Mouse (Mus musculus) thymus, postnatal 25 days (tissue): ENCODE data around the gene Pafah1b3.
A peak's percentile ranks its signal among the peaks of the same experiment; 100 is the strongest.
"Not testable (repeated sequence)": the region's sequence is repeated elsewhere in the genome, so short reads cannot be mapped to it uniquely, and the experiment has no call there.

Experiments used
- DNase-seq: peaks from one replicate; pipeline ENCODE4 v3.0.0; 2022

Pafah1b3 gene

DNA sequence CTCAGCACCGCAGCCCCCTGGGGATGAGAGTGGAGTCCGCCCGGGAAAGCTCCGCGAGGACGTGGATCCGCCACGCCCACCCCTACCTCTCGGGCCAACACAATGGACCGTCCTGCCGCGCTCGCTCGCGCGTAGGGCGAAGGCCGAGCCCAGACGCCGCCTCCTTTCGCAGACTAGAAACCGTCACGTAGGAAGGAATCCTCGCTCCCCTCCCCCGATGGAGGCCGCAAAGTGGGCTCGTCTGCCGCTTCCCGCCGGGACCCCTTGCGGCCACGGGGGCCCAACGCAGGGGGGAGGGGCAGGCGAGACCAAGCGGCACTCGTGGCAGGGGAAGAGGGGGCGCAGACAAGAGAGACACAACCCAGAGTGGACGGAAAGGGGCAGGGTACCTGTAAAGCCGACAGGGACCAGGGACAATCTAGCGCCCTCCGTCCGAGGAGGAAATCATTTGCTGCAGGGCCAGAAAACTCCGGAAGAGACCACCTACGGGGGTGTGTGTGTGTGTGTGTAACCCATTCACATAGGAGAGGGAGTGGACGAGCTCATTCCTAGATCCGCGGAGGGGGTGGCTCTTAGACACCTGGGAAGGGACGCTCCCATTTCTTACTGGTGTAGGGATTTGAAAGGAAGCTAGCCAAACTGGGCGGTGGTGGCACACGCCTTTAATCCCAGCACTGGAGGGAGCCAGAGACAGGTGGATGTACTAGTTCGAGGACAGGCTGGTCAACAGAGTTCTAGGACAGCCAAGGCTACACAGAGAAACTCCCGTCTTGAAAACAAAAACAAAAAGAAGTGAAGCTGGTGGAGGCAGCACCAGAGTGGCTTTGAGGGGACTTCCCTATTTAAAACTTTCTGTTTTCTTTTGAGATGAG is at the start of gene Pafah1b3:
Gene Pafah1b3, minus strand, starts transcription at position 533 of the 872 bp plus-strand sequence.
- peak; percentile 89 for DNase-seq

DNA sequence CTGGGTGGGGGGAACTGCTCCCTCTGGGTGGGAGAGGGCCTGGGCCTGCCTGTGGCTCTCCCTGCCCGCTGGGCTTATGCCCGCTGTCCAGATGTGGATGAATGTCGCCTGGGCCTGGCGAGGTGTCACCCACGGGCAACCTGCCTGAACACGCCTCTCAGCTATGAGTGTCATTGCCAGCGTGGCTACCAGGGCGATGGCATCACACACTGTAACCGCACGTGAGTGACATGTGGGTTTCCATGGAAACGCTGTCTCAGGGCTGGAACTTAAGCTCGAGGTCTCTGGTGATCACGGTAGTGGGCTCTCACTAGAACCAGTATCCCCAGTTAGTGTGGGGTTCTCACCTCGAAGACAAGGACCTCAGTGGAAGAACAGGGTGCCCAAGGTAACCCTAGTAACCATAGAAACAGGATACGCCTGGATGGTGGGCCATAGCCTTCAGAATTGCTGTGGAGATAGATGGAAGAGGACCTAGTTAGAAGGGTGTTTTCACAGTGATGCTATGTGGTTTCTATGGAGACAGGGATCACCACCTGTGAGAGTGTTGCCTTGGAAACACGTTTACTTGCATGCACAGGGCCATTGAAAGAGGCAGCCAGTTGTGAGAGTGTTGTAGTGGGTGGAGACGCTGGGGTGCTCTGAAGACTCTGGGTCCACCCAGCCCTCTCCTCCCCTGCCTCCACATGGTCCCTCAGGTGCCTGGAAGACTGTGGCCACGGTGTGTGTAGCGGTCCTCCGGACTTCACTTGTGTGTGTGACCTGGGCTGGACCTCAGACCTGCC is 43.4 kb upstream of the Pafah1b3 start:
- DNase-seq, result no peak

DNA sequence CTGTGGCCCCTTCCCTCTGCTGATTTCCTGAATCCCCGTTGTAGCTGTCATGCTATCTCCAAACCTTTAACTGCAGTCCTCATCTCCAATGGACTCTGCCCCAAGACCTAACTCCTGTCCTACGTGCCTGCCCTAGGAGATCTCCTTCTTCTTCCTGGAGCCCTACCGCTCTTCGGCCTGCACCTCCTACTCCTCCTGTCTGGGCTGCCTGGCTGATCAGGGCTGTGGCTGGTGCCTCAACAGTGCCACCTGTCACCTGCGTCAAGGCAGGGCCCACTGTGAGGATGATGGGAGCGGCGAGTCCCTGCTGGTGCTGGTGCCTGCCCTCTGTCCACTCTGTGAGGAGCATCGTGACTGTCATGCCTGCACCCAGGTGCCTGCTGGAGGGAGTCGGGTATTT is 41.5 kb upstream of the Pafah1b3 start:
- DNase-seq, result no peak

DNA sequence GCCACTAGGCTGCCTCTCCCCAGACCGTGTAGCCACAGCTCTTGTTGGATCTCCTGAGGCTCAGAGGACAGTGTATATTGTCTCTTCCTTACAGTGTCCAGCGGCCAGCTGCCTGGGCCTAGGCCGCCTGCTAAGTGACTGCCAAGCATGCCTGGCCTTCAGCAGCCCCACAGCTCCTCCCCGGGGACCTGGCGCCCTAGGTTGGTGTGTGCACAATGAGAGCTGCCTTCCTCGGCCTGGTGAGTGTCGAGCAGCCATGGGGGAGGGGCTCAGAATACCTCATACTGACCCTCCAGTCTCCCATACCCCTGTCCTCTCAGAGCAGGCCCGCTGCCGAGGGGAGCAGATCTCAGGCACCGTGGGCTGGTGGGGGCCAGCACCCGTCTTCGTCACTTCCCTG is 36.7 kb upstream of the Pafah1b3 start:
- DNase-seq, result no peak

DNA sequence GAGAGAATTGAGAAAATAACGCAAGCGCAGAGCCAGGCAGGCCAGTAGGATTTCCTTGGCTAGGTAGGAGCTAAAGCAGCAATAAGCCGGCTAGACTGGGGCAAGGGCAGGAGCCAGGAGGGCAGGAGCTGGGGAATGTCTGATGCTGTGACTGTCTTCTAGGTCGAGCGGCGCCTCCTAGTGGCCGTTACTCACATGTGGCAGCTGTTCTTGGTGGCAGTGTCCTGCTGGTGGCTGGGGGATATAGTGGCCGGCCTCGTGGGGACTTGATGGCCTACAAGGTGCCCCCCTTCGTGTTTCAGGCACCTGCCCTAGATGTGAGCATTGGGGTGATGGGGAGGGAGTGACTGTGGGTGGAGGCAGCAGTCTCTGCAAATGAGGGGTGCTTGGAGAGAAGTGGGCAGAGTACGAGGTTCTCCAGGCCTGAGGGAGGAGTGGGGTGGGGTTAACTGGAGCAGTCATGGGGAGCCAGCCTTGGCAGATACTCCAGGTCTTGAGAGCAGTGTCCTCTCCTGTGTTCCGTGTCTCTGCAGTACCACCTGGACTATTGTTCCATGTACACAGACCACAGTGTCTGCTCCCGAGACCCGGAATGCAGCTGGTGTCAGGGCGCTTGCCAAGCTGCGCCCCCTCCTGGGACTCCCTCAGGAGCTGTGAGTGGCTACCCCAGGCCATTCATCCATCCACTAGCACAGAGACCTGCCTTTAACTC is 36.0 kb upstream of the Pafah1b3 start:
- peak; percentile 75 for DNase-seq

DNA sequence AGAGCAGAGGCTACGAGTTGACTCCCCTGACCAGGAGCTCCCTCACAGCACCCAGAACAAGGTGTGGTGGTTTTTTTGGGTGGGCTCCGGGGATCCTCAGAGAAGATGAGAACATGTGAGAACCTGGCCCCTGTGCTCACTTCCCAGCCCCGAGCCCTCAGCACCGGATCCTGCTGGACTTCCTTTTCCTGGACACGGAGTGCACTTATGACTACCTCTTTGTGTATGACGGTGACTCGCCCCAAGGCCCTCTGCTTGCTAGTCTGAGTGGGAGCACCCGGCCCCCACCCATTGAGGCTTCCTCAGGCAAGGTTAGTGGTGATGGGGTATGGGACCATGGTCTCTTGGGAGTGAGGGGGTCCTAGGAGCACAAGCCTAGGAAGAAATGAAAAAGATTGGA is 28.4 kb upstream of the Pafah1b3 start:
- no peak for DNase-seq

DNA sequence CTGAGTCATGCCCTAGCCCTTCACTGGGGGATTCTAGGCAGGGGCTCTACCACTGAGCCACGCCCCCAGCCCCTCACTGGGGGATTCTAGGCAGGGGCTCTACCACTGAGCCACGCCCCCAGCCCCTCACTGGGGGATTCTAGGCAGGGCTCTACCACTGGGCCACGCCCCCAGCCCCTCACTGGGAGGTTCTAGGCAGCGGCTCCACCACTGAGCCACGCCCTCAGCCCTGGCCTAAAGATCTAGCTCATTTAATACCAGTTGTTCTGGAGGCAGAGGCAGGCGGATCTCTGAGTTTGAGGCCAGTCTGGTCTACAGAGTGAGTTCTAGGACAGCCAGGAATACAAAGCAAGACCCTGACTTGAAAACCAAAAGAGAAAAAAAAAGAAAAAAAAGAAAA is 27.6 kb upstream of the Pafah1b3 start:
- not testable (repeated sequence) for DNase-seq

DNA sequence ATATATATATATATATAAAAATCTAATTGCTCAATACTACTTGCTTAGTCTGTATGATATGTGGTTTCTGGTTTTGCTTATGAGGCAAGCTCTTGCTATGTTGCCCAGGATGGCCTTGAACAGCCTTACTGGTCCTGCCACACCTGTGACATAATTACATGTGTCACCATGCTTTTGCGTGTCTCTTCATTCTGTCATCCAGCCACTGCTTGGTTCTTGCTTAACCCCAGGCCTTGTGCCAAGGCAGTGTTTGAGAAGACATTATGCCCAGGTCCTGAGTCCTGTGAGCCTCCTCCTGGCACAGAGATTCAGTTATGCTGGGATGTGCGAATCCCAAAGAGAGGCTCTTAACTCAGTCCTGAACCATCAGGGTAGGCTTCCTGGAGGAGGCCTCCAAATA is 25.4 kb upstream of the Pafah1b3 start:
- no peak for DNase-seq

DNA sequence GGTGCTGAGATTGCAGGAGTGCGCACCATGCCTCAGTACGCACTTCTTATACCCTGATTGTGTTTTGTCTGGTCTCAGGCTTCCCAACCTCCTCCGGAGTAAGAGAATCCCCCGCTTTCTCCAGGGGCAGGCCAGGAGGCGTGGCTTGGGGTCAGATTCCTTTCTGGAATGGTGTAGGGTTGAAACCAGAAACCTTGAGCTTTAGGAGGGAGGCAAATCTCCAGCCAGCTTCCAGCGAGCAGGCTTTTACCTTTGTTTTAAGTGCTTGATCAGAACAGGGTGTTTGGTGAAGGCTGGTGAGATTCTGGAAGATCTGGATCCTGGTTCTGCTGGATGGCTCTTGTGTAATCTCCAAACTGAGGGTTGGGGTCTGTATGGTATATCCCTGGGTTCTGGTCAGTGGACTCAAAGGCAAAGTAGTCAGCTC is 24.3 kb upstream of the Pafah1b3 start:
- no peak for DNase-seq

DNA sequence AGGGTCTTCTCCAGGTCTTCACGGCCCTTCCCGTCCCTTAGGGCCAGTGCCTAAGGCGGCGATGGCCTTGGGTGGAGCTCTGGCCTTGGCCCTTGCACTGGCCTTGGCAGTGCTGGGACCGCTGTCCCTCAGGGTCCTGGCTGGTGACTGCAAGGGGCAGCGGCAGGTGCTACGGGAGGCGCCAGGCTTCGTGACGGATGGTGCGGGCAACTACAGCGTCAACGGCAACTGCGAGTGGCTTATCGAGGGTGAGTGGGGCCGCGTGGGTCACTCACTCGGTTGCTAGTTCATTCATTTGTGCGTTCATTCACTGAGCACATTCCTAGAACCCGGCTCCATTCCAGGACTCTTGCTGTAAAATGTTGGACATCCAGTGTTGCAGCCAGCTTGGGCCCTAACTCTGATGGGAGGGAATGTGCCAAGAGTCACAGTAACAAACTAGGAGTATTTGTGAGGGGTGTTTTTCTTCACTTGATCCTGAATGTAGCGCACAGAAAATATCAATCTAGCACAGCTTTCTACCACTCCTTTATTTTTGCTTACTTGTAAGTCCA is 19.7 kb upstream of the Pafah1b3 start:
- no peak for DNase-seq

DNA sequence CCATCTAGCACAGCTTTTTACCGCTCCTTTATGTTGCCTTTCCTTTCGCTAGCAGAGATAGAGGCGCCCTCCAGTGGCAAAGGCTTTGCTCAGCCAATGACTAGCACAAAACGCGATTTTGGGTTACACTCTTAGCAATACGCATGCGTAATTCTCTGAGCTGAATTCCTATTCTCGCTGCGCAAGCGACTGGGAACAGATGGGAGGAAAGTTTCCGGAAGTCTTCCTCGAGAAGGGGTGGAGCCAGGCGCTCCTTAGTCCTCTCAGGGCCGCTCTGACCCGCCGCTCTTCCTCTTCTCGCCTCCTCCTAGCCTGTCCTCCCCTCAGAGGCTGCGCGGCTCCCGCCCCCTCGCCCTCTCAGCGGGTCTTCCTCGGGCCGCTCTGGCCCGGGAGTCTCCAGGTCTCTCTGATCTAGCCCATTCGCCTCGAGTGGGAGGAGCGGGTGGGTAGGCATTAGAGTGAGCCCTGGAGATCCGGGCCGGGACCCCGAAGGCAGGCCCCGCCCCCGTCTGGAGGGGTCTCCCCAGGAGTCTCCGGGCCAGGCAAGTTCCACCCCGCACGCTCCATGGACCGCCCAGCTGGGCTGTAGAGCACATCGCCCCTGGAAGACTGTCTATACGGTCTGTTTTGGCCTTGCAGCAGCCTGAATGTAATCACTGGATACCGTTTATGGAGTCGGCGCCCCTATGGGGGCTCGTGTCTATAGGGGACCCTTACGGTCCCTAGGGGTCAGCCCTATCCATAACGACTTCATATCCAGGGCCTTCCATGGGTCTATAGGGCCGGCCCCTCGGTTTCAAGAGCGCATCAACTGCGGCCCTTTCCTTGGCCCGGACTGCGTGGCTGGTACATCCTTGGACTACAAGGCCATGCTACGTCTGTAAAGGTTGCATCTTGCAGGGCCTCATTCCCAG is 19.0 kb upstream of the Pafah1b3 start, which contains the start of gene Megf8:
Gene Megf8, plus strand, starts transcription at position 633 of the 914 bp plus-strand sequence.
- DNase-seq, result peak; percentile 92

DNA sequence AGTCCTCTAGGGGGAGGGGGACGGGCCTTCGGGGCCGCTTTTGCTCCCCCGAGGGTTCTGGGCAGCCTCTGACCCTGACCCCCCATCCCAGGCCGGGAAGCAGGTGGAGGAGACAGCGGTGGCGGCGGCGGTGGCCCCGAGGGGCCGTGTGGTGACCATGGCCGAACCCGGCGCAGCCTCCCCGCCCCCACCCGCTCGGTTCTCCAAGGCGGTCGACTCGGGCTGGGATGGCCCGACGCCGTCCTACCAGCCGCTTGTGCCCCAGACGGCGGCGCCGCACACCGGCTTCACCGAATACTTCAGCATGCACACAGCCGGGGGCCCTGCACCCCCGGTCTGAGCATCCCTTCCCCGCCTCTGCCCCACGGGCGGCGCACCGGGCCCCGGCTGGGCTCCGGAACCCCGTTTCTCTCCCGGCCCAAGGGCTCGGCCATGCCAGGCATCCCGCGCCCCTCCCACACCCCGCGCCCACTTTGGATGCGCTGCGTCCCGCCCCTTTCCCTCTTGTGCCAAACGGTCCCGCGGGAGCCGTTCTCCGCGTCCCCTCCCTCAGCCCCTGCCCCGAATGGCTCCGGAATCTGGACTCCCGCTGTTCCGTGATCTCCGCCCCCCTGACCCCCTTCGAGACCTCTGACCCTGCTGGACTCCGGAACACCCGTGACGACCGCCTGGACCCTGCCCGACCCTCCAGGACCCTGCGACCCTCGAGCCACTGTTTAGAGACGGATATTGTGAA is 17.7 kb upstream of the Pafah1b3 start:
- DNase-seq, result no peak

DNA sequence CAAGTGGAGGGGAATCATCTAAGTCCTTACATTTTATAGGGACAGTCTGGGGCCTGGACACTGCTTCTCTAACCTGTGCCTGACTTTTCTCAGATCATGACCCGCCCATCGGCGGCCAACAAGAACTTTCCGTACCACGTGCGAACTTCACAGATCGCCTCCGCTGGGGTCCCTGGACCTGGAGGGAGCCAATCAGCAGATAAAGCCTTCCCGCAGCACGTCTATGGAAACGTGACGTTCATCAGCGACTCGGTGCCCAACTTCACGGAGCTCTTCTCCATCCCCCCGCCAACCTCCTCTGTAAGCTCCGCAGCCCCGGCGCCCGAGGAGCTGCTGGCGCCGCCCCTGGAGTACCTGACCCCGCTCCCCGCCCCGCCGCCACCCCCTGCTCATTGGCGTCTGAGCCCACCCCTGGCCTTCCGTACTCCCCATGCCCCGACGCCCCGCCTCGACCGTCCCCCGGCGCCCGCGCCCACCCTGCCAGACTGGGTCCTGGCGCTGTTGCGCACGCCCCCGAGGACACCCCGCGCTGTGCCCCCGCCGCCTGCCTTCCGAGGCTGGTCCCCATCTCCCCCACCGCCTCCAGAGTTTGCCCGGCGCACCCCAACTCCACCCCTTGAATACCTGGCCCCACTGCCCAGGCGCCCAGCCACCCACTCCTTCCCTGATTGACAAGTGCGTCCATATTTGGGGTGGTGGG is 17.0 kb upstream of the Pafah1b3 start:
- DNase-seq, result no peak

DNA sequence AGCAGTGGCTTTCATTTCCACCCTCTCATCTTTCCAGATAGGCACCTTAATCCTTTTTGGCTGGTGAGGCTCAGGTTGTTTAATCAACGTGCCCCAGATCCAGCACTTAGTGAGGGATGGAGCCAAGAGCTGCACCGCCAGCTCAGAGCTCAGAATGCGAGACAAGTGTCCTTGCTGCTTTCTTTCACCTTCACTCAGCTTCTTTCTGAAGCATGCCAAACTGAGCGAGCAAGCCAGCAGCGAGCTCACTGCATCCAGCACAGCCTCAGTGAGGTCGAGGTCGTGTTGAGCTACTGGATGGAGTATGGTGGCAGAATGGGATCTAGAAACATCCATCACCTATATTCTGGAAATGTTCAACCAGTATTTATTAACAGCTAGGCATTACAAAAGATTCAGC is 15.5 kb upstream of the Pafah1b3 start:
- no peak for DNase-seq

DNA sequence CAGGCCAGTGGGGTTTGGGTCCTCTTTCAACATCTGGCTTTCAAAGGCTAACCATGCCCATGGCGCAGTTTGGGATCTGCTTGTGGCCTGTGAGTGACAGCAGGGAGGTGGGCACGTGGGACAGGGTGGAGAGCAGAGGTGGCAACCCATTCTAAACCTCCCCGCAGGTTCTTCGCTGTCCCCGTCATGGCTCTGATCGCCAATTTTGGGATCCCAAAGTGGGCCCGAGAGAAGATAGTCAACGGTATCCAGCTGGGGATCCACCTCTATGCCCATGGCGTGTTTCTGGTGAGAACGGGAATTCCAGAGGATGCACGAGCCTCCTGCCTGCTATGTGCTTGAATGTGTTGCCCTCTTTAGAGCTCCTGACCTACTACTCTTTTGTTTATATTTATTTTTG is 13.4 kb upstream of the Pafah1b3 start:
- DNase-seq, result no peak

DNA sequence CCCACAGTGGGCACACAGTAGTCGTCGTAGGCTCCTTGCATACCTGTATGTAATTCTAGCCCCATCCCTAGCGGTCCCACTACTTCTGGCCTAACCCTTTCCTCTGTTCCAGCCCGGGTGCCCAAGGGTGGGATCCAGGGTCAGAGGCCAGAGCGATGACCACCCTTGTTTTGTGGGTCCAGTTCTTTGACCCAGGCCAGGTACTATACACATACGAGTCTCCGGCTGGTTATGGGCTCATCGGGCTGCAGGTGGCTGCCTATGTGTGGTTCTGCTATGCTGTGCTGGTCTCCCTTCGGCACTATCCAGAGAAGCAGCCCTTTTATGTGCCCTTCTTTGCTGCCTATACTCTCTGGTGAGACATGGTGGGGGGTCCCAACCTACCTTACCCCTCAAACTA is 11.6 kb upstream of the Pafah1b3 start:
- DNase-seq, result no peak

DNA sequence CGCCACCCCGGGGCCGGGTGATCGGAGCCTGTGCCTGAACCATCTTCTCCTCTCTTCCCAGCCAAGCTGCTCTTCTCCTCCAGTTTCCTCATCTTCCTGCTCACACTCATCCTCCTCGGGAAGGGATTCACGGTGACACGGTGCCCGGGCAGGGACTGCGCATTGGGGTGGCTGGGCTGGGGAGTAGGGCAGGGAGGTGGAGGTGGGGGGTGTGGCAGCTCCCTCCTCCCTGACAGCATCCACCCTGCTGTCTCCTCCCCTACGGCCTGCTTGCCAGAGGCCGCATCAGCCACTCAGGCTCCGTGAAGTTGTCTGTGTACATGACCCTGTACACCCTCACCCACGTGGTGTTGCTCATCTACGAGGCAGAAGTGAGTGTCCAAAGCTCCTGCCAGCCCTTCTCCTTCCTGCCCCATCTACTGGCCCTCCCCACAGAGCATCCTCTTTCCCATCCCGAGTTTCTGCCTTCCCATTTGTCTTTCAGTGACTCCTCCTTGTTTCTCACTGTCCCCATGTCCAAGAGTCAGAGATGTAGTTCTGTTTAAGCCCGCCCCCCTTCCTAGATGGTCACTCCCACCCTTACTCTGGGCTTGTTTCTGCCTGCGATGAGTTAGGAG is 11.0 kb upstream of the Pafah1b3 start:
- DNase-seq, result no peak

DNA sequence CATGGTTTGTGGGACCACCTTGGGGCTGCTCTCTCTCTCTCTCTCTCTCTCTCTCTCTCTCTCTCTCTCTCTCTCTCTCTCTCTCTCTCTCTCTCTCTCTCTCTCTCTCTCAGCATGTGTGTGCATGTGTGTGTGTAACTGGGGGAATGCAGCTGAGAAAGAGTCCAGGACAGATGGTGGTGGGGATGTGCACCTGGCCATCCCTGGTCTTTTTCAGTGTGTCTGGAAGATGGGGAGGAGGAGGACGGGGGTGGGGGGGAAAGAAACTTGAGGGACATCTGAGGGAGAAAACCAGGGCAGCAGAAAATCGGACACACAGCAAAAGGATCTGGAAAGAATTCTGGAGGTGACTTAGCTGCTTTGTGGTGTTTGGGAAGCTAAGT is 8.8 kb upstream of the Pafah1b3 start:
- DNase-seq, result no peak

DNA sequence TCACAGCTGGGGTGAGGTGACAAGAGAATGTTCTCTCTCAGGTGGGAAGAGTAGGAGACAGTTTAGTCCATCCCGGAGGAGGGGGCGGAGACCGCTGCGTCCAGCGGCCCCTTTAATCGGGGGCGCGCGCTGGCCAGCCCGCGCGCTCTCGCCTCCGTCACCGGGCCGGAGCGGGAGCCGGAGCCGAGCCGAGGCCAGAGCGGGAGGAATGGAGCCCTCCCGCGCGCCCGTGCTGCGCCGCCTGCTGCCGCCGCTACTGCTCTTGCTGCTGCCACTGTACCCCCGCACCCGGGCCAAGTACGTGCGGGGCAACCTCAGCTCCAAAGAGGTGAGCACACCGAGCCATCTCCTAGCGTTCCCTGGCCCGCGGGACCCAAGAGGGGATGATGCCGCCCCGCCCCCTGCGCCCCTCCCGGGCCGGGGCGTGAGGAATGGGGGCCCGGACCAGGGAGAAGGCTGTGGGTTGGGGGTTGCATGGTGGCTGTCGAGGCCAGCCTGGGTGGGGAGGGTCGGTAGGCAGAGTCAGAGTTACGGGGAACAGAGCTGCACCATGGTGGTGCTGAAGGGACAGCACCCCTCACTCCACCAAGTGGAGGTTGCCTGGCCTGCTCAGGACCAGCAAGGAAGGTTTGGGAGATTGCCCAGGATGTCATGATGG is 8.3 kb upstream of the Pafah1b3 start, which contains the start of gene Tmem145:
Gene Tmem145, plus strand, starts transcription at position 151 of the 658 bp plus-strand sequence.
- no peak for DNase-seq
